Mouse (Mus musculus) liver, embryonic 14.5 days (tissue): ENCODE results near the gene Mia2.
"Not testable (repeated sequence)": the region's sequence is repeated elsewhere in the genome, so short reads cannot be mapped to it uniquely, and the experiment has no call there.

ENCODE experiments used
- CTCF ChIP-seq: IDR thresholded peaks from 2 replicates; pipeline ENCODE4 v1.5.1; 2016; ENCODE audit warnings: antibody characterized with exemption, low read depth, control low read depth
- EP300 ChIP-seq: IDR thresholded peaks from 2 replicates; pipeline ENCODE4 v1.6.1; 2016; ENCODE audit warnings: antibody characterized with exemption, low read depth

GRCm38 (mm10) chr12:59241031-59241430 lies 145.4 kb downstream of the Mia2 start:
- TF ChIP-seq CTCF, EP300: not testable (repeated sequence)
